In genomic region chr12:89097561-89097960, GRCm38 (mm10) we compare ENCODE assay signal across 26 mouse cellular contexts.
DNase-seq lines count a peak whose midpoint lies in the region; ATAC-seq and TF ChIP-seq lines count a peak whose summit lies in the region.
"Had no signal": no experiment of that assay in that cellular context is flagged by ENCODE, and none has a peak within 500 bp of the region (broad histone marks: within the 10 kb centered on the region; RNA-seq: fewer than 3 reads in every experiment).

No protein-coding gene starts in this region.

- intact Hi-C loops in left cerebral cortex, adult 2 months (cut with DNase I), result no loop called here

- H3K27me3 ChIP-seq in kidney, embryonic 16.5 days (ENCODE audit: insufficient read depth, low read length), result no peaks in the 10 kb centered on the region
- H3K27me3 ChIP-seq: CH12.LX; forebrain, embryonic 13.5 days; hindbrain, embryonic 13.5 days had no signal

- peak; percentile 28 for DNase-seq in layer of hippocampus, adult 11-12 months (ENCODE audit: low spot score)
- no peak for DNase-seq in layer of hippocampus, adult 9-10 months (ENCODE audit: low spot score)
- DNase-seq in left cerebral cortex, adult 2 months (ENCODE audit: extremely low spot score in 1 of 2, low spot score in 2 of 2), result no peak
- DNase-seq in left cerebral cortex, adult 8-10 months (ENCODE audit: low spot score in 2 of 2), result no peak
- DNase-seq in layer of hippocampus, adult 9-11 months, result peak; percentile 59
- DNase-seq in c-Kit-positive CD71-positive TER-119-positive erythroid progenitor cells, embryonic 14.5 days (ENCODE audit: low spot score), result no peak
- DNase-seq: adrenal gland, adult 2 months; adrenal gland, postnatal 14 days; B cell, adult 2 months; cerebellum, adult 2 months; cerebellum, adult 9-11 months; cerebellum, postnatal 25 days; embryo, embryonic 11 days; gastrocnemius, postnatal 10 days; gastrocnemius, postnatal 36 days; heart, postnatal 36 days had no signal

- peak overlapping the region; percentile 7; the same call in 1 of the 2 replicates for H3K27ac ChIP-seq in left cerebral cortex, adult 2 months
- no peak overlapping the region for H3K27ac ChIP-seq in kidney, embryonic 16.5 days (ENCODE audit: low read length)
- H3K27ac ChIP-seq: forebrain, embryonic 10.5 days; forebrain, embryonic 13.5 days; hindbrain, embryonic 10.5 days; hindbrain, embryonic 13.5 days had no signal

- H3K36me3 ChIP-seq in kidney, embryonic 16.5 days (ENCODE audit: insufficient read depth, low read length), result no peaks in the 10 kb centered on the region
- H3K36me3 ChIP-seq: forebrain, embryonic 10.5 days; G1E; hindbrain, embryonic 10.5 days; hindbrain, embryonic 13.5 days had no signal

- ATAC-seq in kidney, embryonic 16.5 days (ENCODE audit: low FRiP score, low TSS enrichment), result no peak
- ATAC-seq: forebrain, embryonic 13.5 days; forebrain, embryonic 16.5 days; hindbrain, embryonic 16.5 days had no signal

- no peak overlapping the region for H3K4me3 ChIP-seq in left cerebral cortex, adult 2 months
- no peak overlapping the region for H3K4me3 ChIP-seq in kidney, embryonic 16.5 days (ENCODE audit: low read length)
- H3K4me3 ChIP-seq: forebrain, embryonic 10.5 days; forebrain, embryonic 13.5 days; hindbrain, embryonic 10.5 days; hindbrain, embryonic 13.5 days had no signal

- WGBS in kidney, embryonic 16.5 days, result 84% methylated on average over 2 of the region's 2 CpGs

- H3K4me1 ChIP-seq in kidney, embryonic 16.5 days (ENCODE audit: insufficient read depth, low read length), result no peaks in the 10 kb centered on the region
- H3K4me1 ChIP-seq: forebrain, embryonic 10.5 days; forebrain, embryonic 13.5 days; hindbrain, embryonic 10.5 days; hindbrain, embryonic 13.5 days had no signal

- TF ChIP-seq CTCF in left cerebral cortex, adult 2 months (IDR thresholded peaks at IDR 0.05), result no peak

- H3K9ac ChIP-seq in kidney, embryonic 16.5 days (replicated peaks; ENCODE audit: low read length), result no peak overlapping the region
- H3K9ac ChIP-seq: forebrain, embryonic 13.5 days; hindbrain, embryonic 13.5 days had no signal

- H3K4me2 ChIP-seq in kidney, embryonic 16.5 days (replicated peaks; ENCODE audit: low read depth, low read length), result no peak overlapping the region
- H3K4me2 ChIP-seq: forebrain, embryonic 13.5 days; heart, embryonic 11.5 days; hindbrain, embryonic 13.5 days had no signal

- H3K9me3 ChIP-seq in kidney, embryonic 16.5 days (ENCODE audit: low read length), result no peaks in the 10 kb centered on the region
- H3K9me3 ChIP-seq: forebrain, embryonic 10.5 days; forebrain, embryonic 13.5 days; G1E; hindbrain, embryonic 10.5 days; hindbrain, embryonic 13.5 days had no signal

Comparison
In these comparisons a context has a peak if more than half of its experiments do, and no peak if none do; other contexts are left out.
1. DNase-seq: peak in layer of hippocampus, adult 11-12 months (single experiment) and layer of hippocampus, adult 9-11 months (single experiment); none in layer of hippocampus, adult 9-10 months (single experiment), left cerebral cortex, adult 2 months (0 of 2), left cerebral cortex, adult 8-10 months (0 of 2) and c-Kit-positive CD71-positive TER-119-positive erythroid progenitor cells, embryonic 14.5 days (single experiment).